ENCODE assay signal across 9 mouse cellular contexts in genomic region chr8:84707267-84707883, GRCm38 (mm10). TPM values are rescaled to one million over a fixed set of nuclear protein-coding genes. Genes with fewer than 3 reads are reported as not detected.
DNase-seq lines count a peak whose midpoint lies in the region; ATAC-seq lines count a peak whose summit lies in the region.
"Had no signal": no experiment of that assay in that cellular context is flagged by ENCODE, and none has a peak within 500 bp of the region (broad histone marks: within the 10 kb centered on the region; RNA-seq: fewer than 3 reads in every experiment).

No protein-coding gene starts in this region.

- H3K9ac ChIP-seq in heart, embryonic 12.5 days: peak overlapping the region; percentile 53
- no peak overlapping the region for H3K9ac ChIP-seq in limb, embryonic 15.5 days
- peak overlapping the region; percentile 56 for H3K9ac ChIP-seq in midbrain, embryonic 13.5 days (replicated peaks)

- no peaks in the 10 kb centered on the region for H3K36me3 ChIP-seq in heart, embryonic 12.5 days
- peaks cover 29% of the 10 kb centered on the region for H3K36me3 ChIP-seq in limb, embryonic 15.5 days
- no peaks in the 10 kb centered on the region for H3K36me3 ChIP-seq in midbrain, embryonic 13.5 days

- peaks cover 76% of the 10 kb centered on the region for H3K4me1 ChIP-seq in heart, embryonic 12.5 days (replicated peaks)
- peaks cover 79% of the 10 kb centered on the region for H3K4me1 ChIP-seq in limb, embryonic 15.5 days
- peaks cover 70% of the 10 kb centered on the region for H3K4me1 ChIP-seq in midbrain, embryonic 13.5 days (replicated peaks)

- no peaks in the 10 kb centered on the region for H3K9me3 ChIP-seq in heart, embryonic 12.5 days (replicated peaks)
- no peaks in the 10 kb centered on the region for H3K9me3 ChIP-seq in limb, embryonic 15.5 days
- H3K9me3 ChIP-seq in midbrain, embryonic 13.5 days: no peaks in the 10 kb centered on the region

- peak overlapping the region; percentile 44 for H3K4me3 ChIP-seq in heart, embryonic 12.5 days
- peak overlapping the region; percentile 9; the same call in 1 of the 2 replicates for H3K4me3 ChIP-seq in limb, embryonic 15.5 days
- H3K4me3 ChIP-seq in midbrain, embryonic 13.5 days (replicated peaks): peak overlapping the region; percentile 28

- peak; percentile 33 for DNase-seq in embryo, embryonic 10.5 days (ENCODE audit: low spot score)
- DNase-seq in embryo, embryonic 10 days (ENCODE audit: low spot score): no peak
- peak; percentile 70 for DNase-seq in R1 (ENCODE audit: low read depth, low spot score)
- DNase-seq in thymus, postnatal 0 days (ENCODE audit: low spot score): peak; percentile 39
- no peak for DNase-seq in T-cell, adult 2 months (ENCODE audit: low spot score)

- H3K27ac ChIP-seq in heart, embryonic 12.5 days (ENCODE audit: poor library complexity, severe bottlenecking): peak overlapping the region; percentile 63
- H3K27ac ChIP-seq in limb, embryonic 15.5 days: peak overlapping the region; percentile 12; the same call in 1 of the 2 replicates
- H3K27ac ChIP-seq in midbrain, embryonic 13.5 days: peak overlapping the region; percentile 85

- WGBS in heart, embryonic 12.5 days: 6% methylated on average over 22 of the region's 22 CpGs
- WGBS in limb, embryonic 15.5 days: 24% methylated on average over 22 of the region's 22 CpGs
- WGBS in midbrain, embryonic 13.5 days: 3% methylated on average over 22 of the region's 22 CpGs

- H3K4me2 ChIP-seq in heart, embryonic 12.5 days: peak overlapping the region; percentile 60
- peak overlapping the region; percentile 8; the same call in 1 of the 2 replicates for H3K4me2 ChIP-seq in limb, embryonic 15.5 days
- peak overlapping the region; percentile 43 for H3K4me2 ChIP-seq in midbrain, embryonic 13.5 days (replicated peaks)

- peak; percentile 79 for ATAC-seq in heart, embryonic 12.5 days (ENCODE audit: insufficient number of reproducible peaks, low FRiP score)
- no peak for ATAC-seq in limb, embryonic 15.5 days (ENCODE audit: insufficient number of reproducible peaks, low FRiP score, low TSS enrichment, low read depth)
- ATAC-seq in midbrain, embryonic 13.5 days: no peak
- ATAC-seq: Patski had no signal

- H3K27me3 ChIP-seq in heart, embryonic 12.5 days (replicated peaks): peaks cover 63% of the 10 kb centered on the region
- peaks cover 39% of the 10 kb centered on the region for H3K27me3 ChIP-seq in limb, embryonic 15.5 days
- peaks cover 76% of the 10 kb centered on the region for H3K27me3 ChIP-seq in midbrain, embryonic 13.5 days
- H3K27me3 ChIP-seq: Patski had no signal

RNA-seq across cellular contexts. Expression of gene Lyl1, which starts 6.1 kb away (rescaled TPM):
- 18.1 and 19.7 TPM in 2 replicates for polyA plus RNA-seq in heart, embryonic 12.5 days (2016; fragmentation: Nextera tagmentation; extraction: Ambion mirVana)
- 5.6 and 6.0 TPM in 2 replicates for polyA plus RNA-seq in limb, embryonic 15.5 days (2015; fragmentation: Nextera tagmentation; extraction: Ambion mirVana)
- 2.1 and 2.4 TPM in 2 replicates for polyA plus RNA-seq in midbrain, embryonic 13.5 days (2015; fragmentation: Nextera tagmentation; extraction: Ambion mirVana)
- polyA plus RNA-seq in thymus, postnatal 0 days (2015; fragmentation: Nextera tagmentation; extraction: Ambion mirVana): 8.1 and 8.8 TPM in 2 replicates

RNA-seq across cellular contexts. Expression of gene G430095P16Rik, which starts 15.4 kb away (rescaled TPM):
- 5.4 and 6.9 TPM in 2 replicates for polyA plus RNA-seq in heart, embryonic 12.5 days (2016; fragmentation: Nextera tagmentation; extraction: Ambion mirVana)
- 3.8 and 5.5 TPM in 2 replicates for polyA plus RNA-seq in limb, embryonic 15.5 days (2015; fragmentation: Nextera tagmentation; extraction: Ambion mirVana)
- polyA plus RNA-seq in midbrain, embryonic 13.5 days (2015; fragmentation: Nextera tagmentation; extraction: Ambion mirVana): 1.3 and 1.9 TPM in 2 replicates
- polyA plus RNA-seq in thymus, postnatal 0 days (2015; fragmentation: Nextera tagmentation; extraction: Ambion mirVana): 2.4 and 3.6 TPM in 2 replicates

RNA-seq across cellular contexts. Expression of gene Nacc1, which starts 19.7 kb away (rescaled TPM):
- polyA plus RNA-seq in heart, embryonic 12.5 days (2016; fragmentation: Nextera tagmentation; extraction: Ambion mirVana): 20.9 and 21.3 TPM in 2 replicates
- polyA plus RNA-seq in limb, embryonic 15.5 days (2015; fragmentation: Nextera tagmentation; extraction: Ambion mirVana): 13.5 and 13.8 TPM in 2 replicates
- 16.8 and 17.3 TPM in 2 replicates for polyA plus RNA-seq in midbrain, embryonic 13.5 days (2015; fragmentation: Nextera tagmentation; extraction: Ambion mirVana)
- polyA plus RNA-seq in thymus, postnatal 0 days (2015; fragmentation: Nextera tagmentation; extraction: Ambion mirVana): 12.1 TPM in 2 replicates

RNA-seq across cellular contexts. Expression of gene Trmt1, which starts 21.3 kb away (rescaled TPM):
- polyA plus RNA-seq in heart, embryonic 12.5 days (2016; fragmentation: Nextera tagmentation; extraction: Ambion mirVana): 46.2 and 49.5 TPM in 2 replicates
- polyA plus RNA-seq in limb, embryonic 15.5 days (2015; fragmentation: Nextera tagmentation; extraction: Ambion mirVana): 63.3 and 64.5 TPM in 2 replicates
- polyA plus RNA-seq in midbrain, embryonic 13.5 days (2015; fragmentation: Nextera tagmentation; extraction: Ambion mirVana): 50.1 and 55.7 TPM in 2 replicates
- 50.0 and 51.5 TPM in 2 replicates for polyA plus RNA-seq in thymus, postnatal 0 days (2015; fragmentation: Nextera tagmentation; extraction: Ambion mirVana)

RNA-seq across cellular contexts. Expression of gene Ier2, which starts 44.7 kb away (rescaled TPM):
- 63.4 and 68.1 TPM in 2 replicates for polyA plus RNA-seq in heart, embryonic 12.5 days (2016; fragmentation: Nextera tagmentation; extraction: Ambion mirVana)
- polyA plus RNA-seq in limb, embryonic 15.5 days (2015; fragmentation: Nextera tagmentation; extraction: Ambion mirVana): 80.6 and 81.7 TPM in 2 replicates
- 20.0 and 26.3 TPM in 2 replicates for polyA plus RNA-seq in midbrain, embryonic 13.5 days (2015; fragmentation: Nextera tagmentation; extraction: Ambion mirVana)
- 76.9 and 86.0 TPM in 2 replicates for polyA plus RNA-seq in thymus, postnatal 0 days (2015; fragmentation: Nextera tagmentation; extraction: Ambion mirVana)

Comparison
In these comparisons a context has a peak if more than half of its experiments do, and no peak if none do; other contexts are left out.
1. DNase-seq: peak in embryo, embryonic 10.5 days (single experiment), R1 (single experiment) and thymus, postnatal 0 days (single experiment); none in embryo, embryonic 10 days (single experiment) and T-cell, adult 2 months (single experiment).
2. H3K27ac ChIP-seq: peak in every context shown above with its lines; median percentile 85 in midbrain, embryonic 13.5 days; 63 in heart, embryonic 12.5 days; 12 in limb, embryonic 15.5 days.
3. H3K4me2 ChIP-seq: peak in every context shown above with its lines; median percentile 60 in heart, embryonic 12.5 days; 43 in midbrain, embryonic 13.5 days; 8 in limb, embryonic 15.5 days.
4. Peak in every context shown above with its lines, with median percentiles within 50 percentile points of each other: H3K4me3 ChIP-seq.